Mouse (Mus musculus): ENCODE data around the gene Gm21541.
"Not testable (repeated sequence)": the region's sequence is repeated elsewhere in the genome, so short reads cannot be mapped to it uniquely, and the experiment has no call there.

Gm21541 gene

DNA sequence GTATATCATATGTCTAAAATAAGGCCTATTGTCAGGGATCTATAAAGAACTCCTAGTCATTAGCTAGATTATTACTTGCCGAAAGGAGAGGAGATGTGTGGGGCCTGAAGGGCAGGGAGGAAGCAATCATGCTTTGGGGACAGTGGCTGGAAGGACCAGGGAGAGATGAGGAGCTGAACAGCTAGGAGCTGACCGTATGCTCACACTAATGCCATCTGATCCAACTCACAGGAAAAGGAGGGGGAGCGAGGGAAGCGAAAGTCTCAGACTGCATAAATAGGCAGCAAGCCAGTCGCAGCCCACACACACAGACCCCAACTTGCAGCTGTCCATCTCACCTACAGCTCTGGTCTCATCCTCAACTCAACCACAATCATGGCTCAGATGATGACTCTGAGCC lies at the start of gene Gm21541:
TSS of gene Gm21541 (plus strand) at position 301 of the 400 bp plus-strand sequence.
- DNase-seq (ENCODE audit: extremely low spot score, low spot score): not testable (repeated sequence)

- not testable (repeated sequence) for DNase-seq (ENCODE audit: extremely low spot score, low spot score)
These were observed 37.9 kb downstream of the Gm21541 start, which contains the start of gene Gm20878 for GRCm38 (mm10) chr4:41941272-41941671. Gm20878 (plus strand) TSS chr4:41941572.
